Mouse (Mus musculus) ES-CJ7 (cell line): ENCODE measurements at regions not wholly inside any gene's neighbourhood (a gene's known extent, or its start where the extent isn't known, plus 50 kb on each side); places are given as distances from the start of the nearest gene placed in this dataset.
A peak's percentile ranks its signal among the peaks of the same experiment; 100 is the strongest.

Experiments
- DNase-seq: peaks from one replicate; pipeline ENCODE4 v3.0.0; 2011; ENCODE audit warnings: low read depth, low spot score

DNA sequence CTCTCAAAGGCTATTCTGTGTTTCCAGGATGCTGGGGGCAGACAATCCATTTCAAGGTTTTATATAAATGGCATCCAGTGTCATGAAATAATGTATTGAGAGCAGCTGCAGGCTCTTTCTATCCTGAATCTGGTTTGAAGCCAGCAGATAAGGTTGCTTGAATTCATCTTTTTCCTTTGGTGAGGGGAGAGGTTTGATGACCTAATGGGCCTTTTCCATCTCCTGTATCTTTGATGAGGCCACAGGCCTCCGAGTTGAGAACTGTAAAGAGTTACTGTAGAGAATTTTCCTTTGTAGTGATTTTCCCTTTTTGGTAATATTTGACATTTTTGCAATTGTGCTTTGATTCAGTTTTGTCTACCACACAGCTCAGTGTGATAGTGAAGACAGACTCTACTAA lies 458.8 kb upstream of the 1700008P02Rik start:
- no peak for DNase-seq

DNA sequence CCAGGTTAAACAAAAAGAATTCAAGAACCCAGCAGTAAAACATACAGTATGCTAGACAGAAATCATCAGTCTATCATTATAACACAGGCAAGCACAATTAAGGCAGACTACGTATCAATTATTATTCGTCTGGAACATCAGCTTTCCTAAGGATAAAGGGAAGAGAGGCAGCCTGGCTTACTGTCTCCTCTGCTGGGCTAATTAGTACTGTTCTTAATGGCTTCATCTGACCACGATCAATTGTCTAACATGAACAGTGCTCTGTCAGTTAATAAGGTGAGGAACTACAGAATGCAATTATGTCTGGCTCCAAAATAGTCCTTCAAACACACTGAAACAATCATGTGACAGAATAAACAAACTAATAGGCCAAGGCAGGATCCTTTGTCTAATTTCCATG lies 456.6 kb upstream of the 1700008P02Rik start:
- no peak for DNase-seq

DNA sequence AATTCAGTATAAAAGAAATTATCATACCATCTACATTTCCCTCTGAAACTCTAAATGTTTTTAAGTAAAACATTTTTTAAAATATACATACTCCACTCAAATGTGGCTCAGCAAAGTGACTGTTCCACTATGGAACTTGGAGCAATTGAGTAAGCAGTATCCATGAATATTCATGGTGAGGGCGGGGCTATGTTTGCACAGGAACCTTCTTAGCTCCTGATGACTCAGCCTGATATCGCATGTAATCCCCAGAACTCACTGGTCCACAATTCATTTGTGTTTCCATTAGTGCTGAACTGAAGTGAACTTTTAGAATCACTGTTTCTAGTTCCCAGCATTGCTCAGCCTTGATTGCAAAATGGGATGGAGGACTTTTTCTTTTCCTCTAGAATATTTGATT lies 454.2 kb upstream of the 1700008P02Rik start:
- peak; percentile 14 for DNase-seq

DNA sequence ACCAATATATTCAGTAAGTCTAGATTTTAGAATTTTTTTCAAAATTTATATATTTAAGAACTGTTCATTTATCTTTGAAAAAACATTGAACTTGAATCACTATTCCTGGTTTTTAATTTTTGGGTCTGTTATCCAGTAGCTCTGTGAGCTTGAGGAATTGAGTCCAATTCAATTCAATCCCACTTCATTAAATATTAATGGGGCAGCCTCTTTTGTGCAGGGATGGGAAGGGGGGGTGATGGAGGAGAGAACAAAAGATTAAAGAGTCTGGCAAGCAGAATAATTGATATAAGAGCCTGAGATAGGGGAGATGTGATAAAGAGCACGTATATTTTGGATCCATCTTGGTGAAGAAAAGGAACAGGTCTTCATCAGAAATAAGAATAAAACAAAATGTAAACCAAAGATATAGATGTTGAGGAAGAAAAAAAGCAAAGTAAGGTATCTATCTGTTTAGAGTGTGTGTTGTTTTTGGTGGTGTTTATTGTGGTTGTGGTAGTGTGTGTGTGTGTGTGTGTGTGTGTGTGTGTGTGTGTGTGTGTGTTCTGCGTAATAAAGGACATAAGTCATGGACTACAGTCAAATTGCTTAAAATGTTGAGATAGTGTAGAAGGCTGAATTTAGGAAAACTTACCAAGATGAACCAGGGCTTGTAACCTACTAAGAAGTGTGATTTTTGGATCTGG lies 421.3 kb upstream of the 1700008P02Rik start:
- DNase-seq: no peak

DNA sequence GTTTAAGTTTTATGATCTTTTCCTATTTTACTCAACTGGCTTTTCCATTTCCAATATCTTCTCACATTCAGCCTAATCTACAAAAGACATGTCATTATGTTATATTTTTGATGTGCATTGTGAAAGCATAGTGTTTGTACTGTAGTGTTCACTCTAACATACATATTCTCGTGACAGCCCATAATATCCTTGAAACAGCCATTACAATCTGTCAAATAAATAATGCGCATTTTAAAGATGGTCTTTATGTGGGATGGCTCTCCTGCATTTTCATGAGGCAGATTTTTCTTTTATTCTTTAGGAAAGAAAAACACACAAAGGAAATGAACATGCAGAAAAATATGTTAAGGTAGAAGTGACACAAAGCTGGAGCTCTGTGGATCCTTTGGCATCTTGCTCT lies 415.6 kb upstream of the 1700008P02Rik start:
- DNase-seq: no peak

DNA sequence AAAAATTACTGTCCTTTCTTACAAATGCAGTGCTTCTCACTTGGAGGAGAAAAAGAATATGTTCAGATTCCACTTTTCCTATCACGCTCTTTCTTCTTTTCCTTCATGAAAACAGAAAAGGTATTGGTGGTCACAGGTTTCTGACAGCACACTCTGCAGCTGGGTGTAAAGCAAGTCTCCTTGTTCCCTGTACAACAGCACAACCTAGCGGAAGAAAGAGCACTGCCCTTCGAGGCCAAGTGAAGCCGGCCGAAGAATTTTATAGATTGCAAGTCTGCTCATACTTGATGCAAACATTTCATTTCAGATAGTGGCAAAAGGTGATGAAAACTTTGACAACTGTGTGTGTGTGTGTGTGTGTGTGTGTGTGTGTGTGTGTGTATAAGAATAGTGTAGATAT lies 407.6 kb upstream of the 1700008P02Rik start:
- DNase-seq: peak; percentile 65

DNA sequence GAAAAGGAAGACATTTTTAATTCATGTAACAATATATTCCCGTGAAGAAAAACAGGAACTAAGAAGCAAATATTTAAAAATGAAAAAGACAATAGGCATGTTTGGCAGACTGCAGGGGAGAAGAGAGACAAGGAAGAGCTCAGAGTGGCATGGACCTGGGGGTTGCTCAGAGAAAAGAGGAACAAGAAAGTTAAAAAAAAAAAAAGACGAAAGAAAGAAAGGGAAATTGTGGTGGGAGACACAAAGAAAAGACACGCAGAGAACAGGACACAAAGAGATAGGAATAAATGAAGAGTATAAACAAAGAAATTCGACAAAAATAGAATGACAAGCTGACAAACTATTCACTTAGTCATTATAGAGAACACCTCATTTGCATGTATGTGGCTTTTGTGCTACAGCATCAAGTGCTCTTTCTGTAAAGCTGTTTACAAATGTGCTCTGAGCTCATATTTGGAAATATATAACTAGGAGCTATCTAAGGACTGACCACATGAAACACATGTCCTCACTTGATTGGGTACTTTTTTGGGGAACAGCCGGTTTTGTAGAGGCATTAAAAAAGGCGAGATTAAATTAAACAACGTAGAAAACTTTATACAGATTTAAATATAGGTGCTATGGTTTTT lies 394.2 kb upstream of the 1700008P02Rik start:
- no peak for DNase-seq

DNA sequence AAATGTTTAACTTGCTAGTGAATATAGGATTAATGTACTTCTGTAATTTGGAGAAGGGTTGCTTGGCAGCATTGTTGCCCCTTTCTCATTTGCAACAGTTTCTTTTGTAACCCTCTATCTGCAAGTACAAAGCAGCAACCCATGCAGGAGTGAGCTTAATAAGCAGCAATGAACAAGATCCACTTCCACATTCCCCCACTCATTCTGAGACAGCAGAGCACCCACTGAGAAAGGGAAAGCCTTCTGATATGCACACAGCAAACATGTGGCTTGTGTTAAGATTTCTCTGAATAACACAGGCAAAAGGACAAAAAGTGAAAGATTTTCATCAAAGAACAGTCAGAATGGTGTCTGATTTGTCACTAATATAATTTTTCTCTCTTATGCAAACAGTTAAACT lies 393.3 kb upstream of the 1700008P02Rik start:
- no peak for DNase-seq

DNA sequence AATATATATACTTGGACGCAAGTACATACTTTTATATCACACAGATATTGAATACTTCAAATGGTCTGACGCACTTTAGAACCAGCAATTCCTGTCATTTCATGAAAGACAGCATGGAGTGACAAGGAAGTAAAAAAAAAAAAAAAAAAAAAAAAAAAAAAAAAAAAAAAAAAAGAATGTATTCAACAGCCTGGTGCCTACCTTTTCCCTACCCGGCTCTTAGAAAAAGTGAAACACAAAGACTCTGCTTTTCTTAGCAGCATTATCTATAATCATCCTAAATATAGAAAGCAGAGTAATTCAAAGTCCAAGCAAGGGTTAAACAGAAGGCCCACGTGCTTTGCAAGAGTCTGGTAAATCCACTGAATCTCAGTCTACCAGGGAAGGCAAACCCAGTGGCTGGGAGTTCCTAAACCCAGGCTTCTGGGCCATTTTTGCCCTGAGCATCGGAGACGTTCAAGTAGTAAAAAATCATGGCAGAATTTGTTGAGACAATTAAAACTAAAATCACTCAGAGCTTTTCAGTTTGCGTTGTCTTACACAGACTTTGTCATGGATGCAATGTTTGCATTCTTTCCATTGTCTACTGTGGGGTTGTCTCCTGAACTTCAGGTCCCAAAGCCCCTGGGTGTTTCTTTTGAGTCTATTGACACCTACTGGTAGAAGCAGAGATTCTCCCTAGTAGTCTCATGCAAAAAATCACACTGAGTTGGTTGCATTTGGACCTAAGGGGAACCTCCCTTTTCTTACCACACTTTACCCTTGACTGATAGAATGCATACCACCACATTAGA lies 390.2 kb upstream of the 1700008P02Rik start:
- peak; percentile 83 for DNase-seq

DNA sequence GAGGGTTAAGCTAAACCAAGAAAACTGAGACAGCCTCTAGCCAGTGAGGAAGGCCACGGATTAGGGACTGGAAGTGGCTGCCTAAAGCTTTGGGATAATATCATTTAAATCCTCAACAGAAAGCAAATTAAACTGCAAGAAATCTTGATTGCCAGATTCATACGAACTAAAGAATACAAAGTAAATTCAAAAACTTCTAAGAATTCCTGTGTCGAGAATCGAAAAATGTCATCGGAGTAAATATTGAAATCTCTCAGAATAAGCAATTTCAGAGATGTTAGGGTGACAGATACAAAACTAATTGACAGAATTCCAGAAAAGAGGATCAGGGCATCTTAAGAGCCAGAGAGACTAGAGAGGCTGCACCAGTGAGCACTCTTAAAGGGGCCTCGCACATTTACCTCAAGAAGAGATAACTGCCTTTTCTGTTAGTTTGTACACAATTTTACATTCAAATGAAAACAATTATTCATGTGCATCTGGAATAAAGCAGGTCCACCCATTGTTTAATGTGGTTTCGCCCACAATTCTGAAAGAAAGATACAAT lies 388.5 kb upstream of the 1700008P02Rik start:
- DNase-seq: no peak

DNA sequence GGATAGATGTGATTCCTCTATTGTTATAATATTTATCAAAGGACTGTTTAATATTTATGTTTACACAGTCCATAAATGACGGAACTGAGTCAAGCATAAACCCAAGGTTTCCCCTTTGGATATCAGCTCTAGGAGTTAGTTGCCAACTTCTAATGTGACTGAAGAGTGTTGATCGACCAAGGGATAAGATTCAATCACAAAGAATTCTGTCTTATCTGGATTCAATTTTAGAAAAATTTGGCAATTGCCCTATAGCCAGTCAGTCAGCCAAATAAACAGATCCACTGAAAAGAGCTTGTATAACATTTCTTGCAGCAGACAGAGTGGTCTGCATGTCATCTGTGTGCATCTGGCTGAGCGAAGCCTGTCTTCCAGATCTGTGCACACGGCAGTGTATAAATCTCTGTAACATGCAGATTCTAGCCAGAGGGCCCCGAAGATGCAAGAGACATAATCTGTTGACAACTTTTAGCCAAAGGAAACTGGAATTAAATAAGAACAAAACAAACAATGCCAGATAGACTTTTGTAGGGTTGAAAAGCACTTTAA lies 387.6 kb upstream of the 1700008P02Rik start:
- DNase-seq: no peak

DNA sequence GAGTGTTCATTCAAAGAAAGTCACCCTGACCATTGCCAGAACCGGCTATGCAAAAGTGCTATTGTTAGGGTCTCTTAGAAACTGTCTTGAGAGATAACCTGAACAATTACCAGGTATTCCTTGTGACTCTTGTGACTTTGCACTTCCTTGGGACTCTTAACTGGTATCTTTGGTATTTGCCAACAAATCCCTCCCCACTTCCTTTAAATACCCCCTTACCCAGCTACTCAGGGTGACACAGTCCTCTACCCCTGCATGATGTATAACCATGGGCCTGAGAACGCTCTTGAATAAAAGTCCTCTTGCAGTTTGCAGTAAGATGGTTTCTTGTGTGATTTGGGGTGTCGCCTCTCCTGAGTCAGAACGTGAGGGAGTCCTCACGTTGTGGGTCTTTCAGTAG lies 371.5 kb upstream of the 1700008P02Rik start:
- peak; percentile 55 for DNase-seq

DNA sequence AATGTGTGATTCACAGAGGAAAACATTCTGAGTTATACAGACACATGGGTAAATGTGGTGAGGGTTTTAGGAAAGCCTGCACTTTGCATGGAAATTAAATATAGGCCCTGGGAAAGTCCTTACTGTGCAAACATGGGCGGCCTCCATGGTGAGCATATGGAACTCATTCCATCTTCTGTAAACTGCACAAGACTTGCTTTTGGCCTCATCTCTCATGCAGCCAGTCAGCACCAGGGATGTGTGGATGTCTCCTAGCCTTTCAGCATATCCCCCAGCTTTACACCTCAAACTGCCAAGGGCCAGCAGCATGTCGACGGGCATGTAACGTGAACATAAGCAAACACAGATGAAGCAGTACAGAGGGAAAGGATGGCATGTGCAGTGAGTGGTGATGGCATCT lies 364.7 kb upstream of the 1700008P02Rik start:
- no peak for DNase-seq

DNA sequence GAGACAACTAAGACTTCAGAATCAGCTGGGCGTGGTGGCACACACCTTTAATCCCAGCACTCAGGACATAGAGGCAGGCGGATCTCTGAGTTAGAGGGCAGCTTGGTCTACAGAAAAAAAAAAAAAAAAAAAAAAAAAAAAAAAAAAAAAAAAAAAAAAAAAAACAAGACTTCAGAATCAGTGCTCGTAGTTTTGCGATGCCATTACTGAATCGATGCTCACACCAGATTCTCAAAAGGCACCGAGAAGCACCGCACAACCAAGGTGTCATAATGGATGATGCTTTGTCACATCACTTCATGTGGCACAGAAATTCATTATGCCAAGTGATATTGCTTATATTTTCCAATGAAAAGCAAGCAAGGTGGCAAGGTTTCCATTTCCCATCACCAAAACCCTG lies 337.4 kb upstream of the 1700008P02Rik start:
- DNase-seq: peak; percentile 19

DNA sequence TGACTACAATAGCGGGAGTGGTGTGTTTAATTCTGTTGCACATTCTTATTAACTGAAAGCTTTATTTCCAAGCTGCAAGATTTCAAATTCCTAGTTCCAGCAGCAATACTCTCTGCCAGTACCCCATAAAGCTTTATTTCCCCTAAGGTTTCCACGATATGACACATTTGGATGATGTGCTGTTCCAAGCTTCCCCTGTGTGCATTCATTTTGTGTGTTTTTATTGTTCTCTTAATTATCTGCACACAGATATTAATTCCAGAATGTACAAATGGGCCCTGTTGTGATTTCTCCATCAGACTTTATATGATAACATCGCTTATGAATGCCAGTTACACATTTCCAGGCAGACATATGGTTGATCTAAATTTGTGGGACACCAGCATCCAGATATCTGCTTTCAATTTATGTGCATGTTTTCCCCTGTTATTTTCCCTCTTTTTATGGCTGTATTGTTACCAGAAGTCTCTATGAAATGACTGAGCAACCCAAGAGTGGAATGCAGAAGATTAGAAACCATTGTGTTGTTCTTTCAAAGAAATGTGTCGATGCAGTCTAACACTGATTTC lies 312.4 kb upstream of the 1700008P02Rik start:
- no peak for DNase-seq

DNA sequence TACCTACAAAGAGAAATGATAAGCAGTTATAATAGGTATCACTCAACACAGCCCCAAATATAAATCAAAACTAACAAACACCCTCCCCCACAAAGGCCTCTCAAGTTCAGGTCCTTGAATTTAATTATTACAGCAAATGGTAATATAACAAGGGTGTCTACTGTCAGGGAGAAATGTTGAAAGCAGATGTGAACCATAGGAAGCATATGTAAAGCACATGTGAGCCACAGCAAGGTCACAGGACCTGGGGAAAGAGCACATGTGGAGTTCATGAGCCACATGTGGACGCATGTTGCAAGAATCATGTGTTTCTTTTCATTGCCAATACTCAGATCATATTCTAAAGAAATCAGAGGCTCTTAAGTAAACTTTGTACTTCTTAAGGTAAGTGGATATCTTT lies 306.5 kb upstream of the 1700008P02Rik start:
- no peak for DNase-seq

DNA sequence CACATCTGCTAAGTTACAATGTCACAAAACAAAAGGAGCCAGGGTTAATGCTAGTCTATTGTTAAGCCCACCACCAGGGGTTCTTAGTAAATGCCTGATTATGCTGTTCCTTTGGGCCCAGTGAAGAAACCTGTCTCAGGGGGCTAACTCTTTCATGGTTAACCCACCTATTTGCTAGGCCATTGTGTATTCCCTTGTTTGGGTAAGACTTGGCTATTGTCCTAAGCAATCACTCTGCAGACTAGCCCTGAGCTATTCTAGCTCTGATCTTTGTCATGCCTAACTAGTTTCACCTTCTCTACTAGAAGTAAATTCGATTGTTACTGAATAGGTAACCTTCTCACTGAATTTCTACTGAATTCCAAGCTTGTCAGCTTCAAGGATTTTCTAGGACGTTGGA lies 302.4 kb upstream of the 1700008P02Rik start:
- peak; percentile 74 for DNase-seq

DNA sequence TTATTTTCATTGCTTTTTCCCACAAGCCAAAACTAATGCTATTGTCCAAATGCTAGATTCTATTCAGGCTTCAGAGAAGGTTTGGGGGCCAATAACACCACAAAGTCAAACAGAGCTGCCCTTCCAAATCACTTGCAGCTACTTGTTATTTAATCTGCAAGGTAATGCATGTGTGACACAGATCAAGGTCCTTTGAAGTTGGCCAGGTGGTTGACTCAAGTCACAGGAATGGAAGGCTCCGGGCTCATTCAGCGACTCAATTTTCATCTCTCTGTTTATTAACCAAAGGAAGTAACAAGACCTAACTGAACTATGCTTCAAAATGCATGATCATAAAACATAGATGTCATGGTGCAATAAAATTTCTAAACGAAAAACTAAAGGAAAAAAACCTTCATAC lies 300.0 kb upstream of the 1700008P02Rik start:
- no peak for DNase-seq

DNA sequence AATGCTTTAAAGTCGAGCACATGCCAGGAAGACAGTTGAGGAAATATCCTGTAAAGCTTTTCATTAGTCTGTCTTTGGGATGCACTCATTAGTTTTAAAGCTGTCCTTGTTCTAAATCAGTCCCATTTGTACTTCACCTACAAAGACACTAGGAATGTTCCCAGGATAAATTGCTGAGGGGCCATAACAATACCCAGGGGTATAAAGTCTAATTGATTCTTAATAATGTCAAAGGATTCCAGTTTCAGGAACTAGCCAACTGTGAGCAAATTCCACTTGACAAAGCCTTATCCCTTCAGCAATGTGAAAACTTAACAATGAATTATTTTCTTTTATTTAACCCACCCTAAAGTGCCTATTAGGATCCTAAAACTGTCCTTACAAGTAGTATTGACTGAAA lies 267.7 kb upstream of the 1700008P02Rik start:
- no peak for DNase-seq

DNA sequence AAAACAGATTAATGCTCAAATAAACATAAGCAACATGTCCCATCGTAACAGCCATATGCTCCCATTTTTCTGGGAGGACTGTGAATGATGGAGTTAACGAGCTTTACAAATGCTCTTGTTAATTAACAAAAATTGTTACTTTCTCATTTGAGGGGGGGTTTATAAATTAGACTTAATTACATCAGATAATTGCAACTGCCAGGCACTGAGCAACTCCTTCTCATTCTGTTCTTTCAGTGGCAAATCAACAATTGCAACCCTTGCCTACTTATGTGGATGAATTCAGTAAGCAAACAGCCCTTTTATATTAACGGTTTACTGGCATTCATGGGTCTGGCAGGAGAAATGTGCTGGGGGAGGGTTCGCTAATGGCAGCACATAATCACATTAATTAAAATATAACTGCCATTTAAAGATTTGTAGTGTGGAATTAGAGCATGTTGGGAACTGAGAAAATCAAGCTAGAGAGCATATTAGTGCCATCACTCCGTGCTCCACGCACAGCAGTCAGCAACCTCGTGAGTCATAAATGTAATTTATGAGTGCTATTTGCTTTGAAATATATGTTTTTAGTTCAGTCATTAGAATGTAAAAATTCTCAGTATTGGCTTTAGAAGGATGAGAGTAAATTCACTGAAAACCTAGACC lies 266.9 kb upstream of the 1700008P02Rik start:
- DNase-seq: no peak
